Mouse (Mus musculus) hindbrain, embryonic 13.5 days (tissue): ENCODE measurements around the gene Clstn2. TPM values are rescaled to one million over a fixed set of nuclear protein-coding genes. Genes with fewer than 3 reads are reported as not detected.

ENCODE experiments used
- ATAC-seq: fragments of 200-750 bp; cut with Nextera tagmentation; 2 replicates; pipeline ENCODE4 v1.8.0; 2017; ENCODE audit warnings: moderate TSS enrichment; ENCODE audit not compliant: low FRiP score
- H3K27ac ChIP-seq: fragments of 300-500 bp; sonication (generic); 2 replicates; pipeline ENCODE4 v1.5.1; 2015; ENCODE audit warnings: inconsistent platforms, mild to moderate bottlenecking, moderate library complexity
- H3K27me3 ChIP-seq: fragments of 300-500 bp; sonication (generic); 2 replicates; pipeline ENCODE4 v1.6.1; 2015; ENCODE audit warnings: mild to moderate bottlenecking, inconsistent platforms
- H3K36me3 ChIP-seq: fragments of 300-500 bp; sonication (generic); 2 replicates; pipeline ENCODE4 v1.6.1; 2015; ENCODE audit warnings: mild to moderate bottlenecking, inconsistent platforms
- H3K4me1 ChIP-seq: fragments of 300-500 bp; sonication (generic); replicated peaks from 2 replicates; pipeline ENCODE4 v1.6.1; 2015; ENCODE audit warnings: inconsistent platforms
- H3K4me2 ChIP-seq: fragments of 300-500 bp; sonication (generic); 2 replicates; pipeline ENCODE4 v1.6.1; 2015; ENCODE audit warnings: inconsistent platforms, mild to moderate bottlenecking, moderate library complexity
- H3K4me3 ChIP-seq: fragments of 300-500 bp; sonication (generic); 2 replicates; pipeline ENCODE4 v1.5.1; 2015; ENCODE audit warnings: mild to moderate bottlenecking, inconsistent platforms
- H3K9ac ChIP-seq: fragments of 300-500 bp; sonication (generic); 2 replicates; pipeline ENCODE4 v1.6.1; 2015; ENCODE audit warnings: mild to moderate bottlenecking, inconsistent platforms
- H3K9me3 ChIP-seq: fragments of 300-500 bp; sonication (generic); 2 replicates; pipeline ENCODE4 v1.6.1; 2016; ENCODE audit warnings: inconsistent platforms
- WGBS: fragments of 180-500 bp; shearing (Covaris S2); methylation state at CpG from one replicate; pipeline ENCODE4 v1.1.7; 2015; 5-methylcytosine and 5-hydroxymethylcytosine counted together
- polyA plus RNA-seq: library from polyadenylated mRNA; unstranded; fragments of >200 nt; fragmentation: Nextera tagmentation; extraction: Ambion mirVana; gene quantifications from 2 replicates; pipeline ENCODE4 v1.2.1, GENCODE M21; 2015

Clstn2 gene
- polyA plus RNA-seq, 1 experiment from 2014 or later: 11.9 TPM

GRCm38 (mm10) chr9:97816143-97816805 is 216.7 kb downstream of the Clstn2 start:
- Histone ChIP-seq H3K4me1 (0 out of 2 replicates have a peak, but pooled peaks cover 5% of the 10 kb centered on the region), H3K27ac (no peak overlapping the region), H3K9me3 (no peaks in the 10 kb centered on the region), H3K4me2 (no peak overlapping the region), H3K27me3 (0 out of 2 replicates have a peak, but pooled peaks cover 2% of the 10 kb centered on the region), H3K4me3 (no peak overlapping the region), H3K9ac (no peak overlapping the region), H3K36me3 (no peaks in the 10 kb centered on the region)
- WGBS: 55% methylated on average over 3 of the region's 3 CpGs
- ATAC-seq: no peak

DNA sequence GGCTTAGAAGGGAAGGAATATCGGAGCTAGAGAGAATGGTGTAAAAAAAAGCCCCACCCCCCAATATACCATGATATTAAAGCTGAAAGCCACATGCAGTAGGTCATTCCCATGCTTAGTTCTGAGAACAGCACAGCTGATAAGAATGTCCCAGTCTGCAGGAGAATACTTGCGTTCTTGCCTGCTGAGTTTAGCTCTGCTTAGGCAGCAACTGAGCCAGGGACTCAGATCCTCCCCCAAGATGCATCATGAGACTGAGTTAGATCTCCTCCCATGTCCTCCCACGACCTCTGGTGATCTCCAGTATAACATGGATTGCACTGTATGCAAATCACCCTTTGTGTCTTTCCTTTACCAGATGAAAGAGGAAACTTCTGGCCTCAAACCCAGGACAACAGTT is 219.8 kb downstream of the Clstn2 start:
- WGBS: 57% methylated on average over 3 of the region's 3 CpGs

DNA sequence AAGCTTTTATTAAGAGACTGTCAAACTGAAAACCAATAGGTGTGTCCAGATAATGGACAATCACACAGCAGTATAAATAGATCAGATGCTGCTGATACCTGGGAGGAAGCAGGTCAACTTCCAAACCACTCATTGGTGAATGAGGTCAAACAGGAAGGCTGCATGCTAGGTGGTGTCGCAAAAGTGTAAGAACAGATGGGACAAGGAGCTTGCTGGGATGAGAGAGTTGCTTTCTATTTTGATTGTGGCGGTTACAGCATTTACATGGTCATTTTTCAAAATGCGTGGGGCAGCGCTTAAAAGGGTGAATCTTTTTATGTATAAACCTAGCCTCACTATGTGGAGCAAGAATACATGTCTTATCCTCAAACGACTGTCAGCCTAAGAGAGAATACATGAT is 225.9 kb downstream of the Clstn2 start:
- Histone ChIP-seq H3K4me3 (no peak overlapping the region), H3K9ac (no peak overlapping the region)
- 86% methylated on average over 5 of the region's 5 CpGs for WGBS

More for the DNA sequence above, 219.8 kb downstream of the Clstn2 start:
- Histone ChIP-seq H3K9me3 (no peaks in the 10 kb centered on the region), H3K27me3 (no peaks in the 10 kb centered on the region), H3K9ac (no peak overlapping the region), H3K27ac (no peak overlapping the region), H3K36me3 (no peaks in the 10 kb centered on the region), H3K4me3 (no peak overlapping the region), H3K4me2 (no peak overlapping the region), H3K4me1 (0 out of 2 replicates have a peak, but pooled peaks cover 5% of the 10 kb centered on the region)
- ATAC-seq: no peak

DNA sequence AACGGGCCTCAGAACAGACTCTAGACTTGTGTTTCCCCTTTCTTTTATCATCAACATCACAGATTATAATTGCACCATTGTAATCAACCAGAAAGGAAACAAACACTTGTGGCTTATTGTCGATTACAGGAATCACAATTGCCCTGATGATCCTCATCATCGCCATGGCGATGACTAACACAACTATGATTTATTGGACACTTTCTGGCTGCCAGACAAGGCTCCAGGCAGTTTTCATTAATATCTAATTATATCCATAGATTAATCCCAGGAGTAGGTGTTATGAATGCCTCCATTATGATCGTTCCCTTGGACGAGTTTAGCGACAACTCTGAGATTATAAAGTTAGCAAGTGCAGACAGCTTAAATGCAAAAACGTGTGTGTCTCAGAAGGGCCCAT is 239.3 kb downstream of the Clstn2 start:
- Histone ChIP-seq H3K36me3 (no peaks in the 10 kb centered on the region), H3K4me2 (no peak overlapping the region), H3K4me1 (peaks cover 6% of the 10 kb centered on the region; the same call in 1 of the 2 replicates), H3K27ac (no peak overlapping the region), H3K9ac (no peak overlapping the region), H3K27me3 (no peaks in the 10 kb centered on the region), H3K9me3 (no peaks in the 10 kb centered on the region), H3K4me3 (no peak overlapping the region)
- no peak for ATAC-seq
- WGBS: 48% methylated on average over 8 of the region's 8 CpGs

More for the DNA sequence above, 225.9 kb downstream of the Clstn2 start:
- Histone ChIP-seq H3K27ac (no peak overlapping the region), H3K9me3 (no peaks in the 10 kb centered on the region), H3K27me3 (no peaks in the 10 kb centered on the region), H3K36me3 (no peaks in the 10 kb centered on the region), H3K4me2 (no peak overlapping the region), H3K4me1 (no peaks in the 10 kb centered on the region; the same call in 1 of the 2 replicates)
- ATAC-seq: no peak

DNA sequence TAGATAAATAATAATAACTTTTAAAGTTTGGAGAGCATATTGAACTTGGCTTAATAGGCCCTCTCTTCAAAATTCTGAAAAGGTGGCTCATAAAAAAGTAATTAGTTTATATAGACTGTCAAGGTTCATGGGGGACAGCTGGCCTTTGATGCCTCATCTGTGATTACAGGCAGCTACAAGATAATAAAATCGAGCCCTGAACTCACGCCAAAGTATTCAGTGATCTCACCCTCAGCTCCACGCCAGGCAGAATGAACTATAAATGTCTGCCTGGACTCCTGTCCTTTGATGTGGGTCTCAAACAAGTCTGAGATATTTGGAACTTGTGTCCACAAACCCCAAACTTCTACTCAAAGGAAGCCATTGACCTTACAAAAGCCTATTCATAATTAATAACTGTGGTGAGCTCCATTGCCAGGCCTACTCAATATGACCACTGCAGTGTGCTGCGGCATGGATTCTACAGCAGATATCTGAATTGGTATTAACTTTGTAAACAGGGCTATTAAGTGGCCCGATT is 244.8 kb downstream of the Clstn2 start:
- Histone ChIP-seq H3K27me3 (no peaks in the 10 kb centered on the region), H3K9ac (no peak overlapping the region), H3K27ac (no peak overlapping the region), H3K4me2 (no peak overlapping the region), H3K4me1 (no peaks in the 10 kb centered on the region; the same call in 1 of the 2 replicates), H3K9me3 (no peaks in the 10 kb centered on the region), H3K36me3 (no peaks in the 10 kb centered on the region), H3K4me3 (no peak overlapping the region)
- ATAC-seq: no peak
- WGBS: 85% methylated on average over 5 of the region's 5 CpGs

DNA sequence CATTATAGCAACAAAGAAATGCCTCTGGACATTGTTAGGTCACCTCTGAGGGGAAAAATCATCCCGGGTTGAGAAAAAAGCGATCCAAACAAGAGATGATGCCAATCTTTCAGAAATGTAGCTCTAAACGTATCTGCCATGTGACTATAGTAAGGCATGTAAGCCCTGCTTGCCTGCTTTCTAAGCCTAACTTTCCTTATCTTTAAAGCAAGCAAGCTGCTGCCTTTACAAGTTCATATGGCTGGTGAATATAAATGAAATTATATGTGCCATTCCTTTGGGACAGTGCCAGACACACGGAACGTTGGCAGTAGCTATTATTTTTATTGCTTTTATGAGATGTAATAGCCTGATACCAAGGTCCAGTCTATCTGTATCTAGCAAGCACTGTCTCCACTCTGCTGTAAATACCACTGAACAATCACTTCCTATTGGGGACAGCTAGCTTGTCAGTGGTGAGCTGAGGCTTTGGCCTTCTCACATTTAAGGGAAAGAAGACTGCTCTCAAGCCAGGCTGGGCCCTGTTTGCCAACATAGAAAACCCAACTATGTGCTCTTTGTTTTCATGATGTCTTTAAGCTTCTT is 252.9 kb downstream of the Clstn2 start:
- no peaks in the 10 kb centered on the region for H3K36me3 ChIP-seq
- H3K27ac ChIP-seq: no peak overlapping the region
- no peak overlapping the region for H3K9ac ChIP-seq
- no peak overlapping the region for H3K4me2 ChIP-seq
- no peaks in the 10 kb centered on the region for H3K27me3 ChIP-seq
- no peak overlapping the region for H3K4me3 ChIP-seq
- ATAC-seq: no peak
- no peaks in the 10 kb centered on the region for H3K9me3 ChIP-seq
- H3K4me1 ChIP-seq: no peaks in the 10 kb centered on the region
- 83% methylated on average over 5 of the region's 5 CpGs for WGBS

GRCm38 (mm10) chr9:97775770-97776169 is 257.2 kb downstream of the Clstn2 start:
- Histone ChIP-seq H3K4me3 (no peak overlapping the region), H3K27me3 (no peaks in the 10 kb centered on the region), H3K9ac (no peak overlapping the region), H3K4me2 (no peak overlapping the region), H3K4me1 (peaks cover 6% of the 10 kb centered on the region; the same call in 1 of the 2 replicates), H3K9me3 (no peaks in the 10 kb centered on the region), H3K27ac (no peak overlapping the region), H3K36me3 (no peaks in the 10 kb centered on the region)
- no peak for ATAC-seq
- WGBS: 72% methylated on average over 1 of the region's 1 CpGs

GRCm38 (mm10) chr9:97774991-97775390 is 258.0 kb downstream of the Clstn2 start:
- no peaks in the 10 kb centered on the region for H3K27me3 ChIP-seq
- H3K4me2 ChIP-seq: no peak overlapping the region
- H3K36me3 ChIP-seq: no peaks in the 10 kb centered on the region
- no peak overlapping the region for H3K9ac ChIP-seq
- ATAC-seq: no peak
- H3K4me1 ChIP-seq: peaks cover 6% of the 10 kb centered on the region; the same call in 1 of the 2 replicates
- no peak overlapping the region for H3K27ac ChIP-seq
- WGBS: 100% methylated on average over 1 of the region's 1 CpGs
- H3K9me3 ChIP-seq: no peaks in the 10 kb centered on the region
- no peak overlapping the region for H3K4me3 ChIP-seq

GRCm38 (mm10) chr9:97773911-97774310 is 259.1 kb downstream of the Clstn2 start:
- no peaks in the 10 kb centered on the region for H3K36me3 ChIP-seq
- no peak overlapping the region for H3K4me3 ChIP-seq
- WGBS: 65% methylated on average over 3 of the region's 3 CpGs
- H3K4me2 ChIP-seq: no peak overlapping the region
- no peak overlapping the region for H3K27ac ChIP-seq
- H3K9me3 ChIP-seq: no peaks in the 10 kb centered on the region
- H3K4me1 ChIP-seq: peaks cover 6% of the 10 kb centered on the region; the same call in 1 of the 2 replicates
- no peak overlapping the region for H3K9ac ChIP-seq
- no peaks in the 10 kb centered on the region for H3K27me3 ChIP-seq
- no peak for ATAC-seq

GRCm38 (mm10) chr9:97772431-97772830 is 260.6 kb downstream of the Clstn2 start:
- H3K4me2 ChIP-seq: no peak overlapping the region
- H3K9me3 ChIP-seq: no peaks in the 10 kb centered on the region
- H3K27me3 ChIP-seq: no peaks in the 10 kb centered on the region
- peaks cover 6% of the 10 kb centered on the region; the same call in 1 of the 2 replicates for H3K4me1 ChIP-seq
- H3K4me3 ChIP-seq: no peak overlapping the region
- H3K9ac ChIP-seq: no peak overlapping the region
- ATAC-seq: peak; percentile 36; the same call in 1 of the 2 replicates
- 35% methylated on average over 3 of the region's 3 CpGs for WGBS
- H3K36me3 ChIP-seq: no peaks in the 10 kb centered on the region
- H3K27ac ChIP-seq: 0 out of 2 replicates have a peak overlapping the region, but pooled peaks have one; percentile 62

DNA sequence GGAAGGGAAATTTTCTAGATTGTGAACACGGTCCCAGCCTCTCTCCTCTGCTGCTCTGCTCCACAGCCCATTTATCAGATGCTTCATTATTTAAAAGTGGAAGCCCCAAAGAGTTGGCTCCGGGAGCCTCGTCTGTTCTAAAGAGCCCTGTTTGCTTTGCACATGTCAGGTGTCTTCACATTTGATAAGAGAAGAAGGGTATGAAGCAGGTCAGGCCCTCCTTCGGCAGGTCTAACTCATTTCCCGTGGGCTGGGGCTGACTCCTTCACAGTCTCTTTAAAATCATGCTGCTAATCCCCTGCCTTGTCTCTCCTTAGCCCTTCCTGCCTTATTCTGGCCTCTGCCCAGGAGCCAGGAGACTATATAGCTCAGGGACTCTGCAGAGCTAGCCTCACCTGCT is 263.6 kb downstream of the Clstn2 start:
- H3K9me3 ChIP-seq: no peaks in the 10 kb centered on the region
- no peaks in the 10 kb centered on the region for H3K27me3 ChIP-seq
- no peaks in the 10 kb centered on the region for H3K36me3 ChIP-seq
- ATAC-seq: no peak
- no peak overlapping the region for H3K9ac ChIP-seq
- no peak overlapping the region for H3K27ac ChIP-seq
- H3K4me1 ChIP-seq: peaks cover 6% of the 10 kb centered on the region; the same call in 1 of the 2 replicates
- no peak overlapping the region for H3K4me2 ChIP-seq
- 67% methylated on average over 5 of the region's 5 CpGs for whole genome bisulfite sequencing
- H3K4me3 ChIP-seq: no peak overlapping the region

DNA sequence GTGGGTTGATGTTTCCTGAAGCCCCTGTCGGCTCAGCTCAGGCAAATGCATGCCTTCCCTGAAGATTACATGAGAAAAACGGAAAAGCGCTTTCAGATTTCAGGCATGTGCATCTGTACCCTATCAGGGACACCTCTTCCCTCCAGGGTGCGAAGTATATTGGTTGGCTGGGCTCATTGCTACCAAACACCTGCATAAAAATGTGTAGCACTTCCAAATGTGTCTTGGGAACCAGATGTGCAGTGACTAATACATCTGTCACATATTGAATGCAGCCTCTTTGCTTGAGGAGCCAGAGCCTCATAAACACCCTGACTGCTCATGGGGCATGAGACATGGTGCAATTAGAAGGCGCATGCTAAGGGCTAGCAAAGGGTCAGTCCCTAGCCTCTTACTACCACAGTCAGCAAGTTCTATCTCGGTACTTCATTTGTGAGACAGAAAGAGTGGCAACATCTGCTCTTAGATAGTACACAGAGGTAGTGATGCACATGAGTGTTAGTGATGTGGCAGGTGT is 267.7 kb downstream of the Clstn2 start:
- Histone ChIP-seq H3K9me3 (no peaks in the 10 kb centered on the region), H3K36me3 (no peaks in the 10 kb centered on the region), H3K4me1 (no peaks in the 10 kb centered on the region; the same call in 1 of the 2 replicates), H3K27ac (no peak overlapping the region), H3K4me3 (no peak overlapping the region), H3K27me3 (no peaks in the 10 kb centered on the region), H3K4me2 (no peak overlapping the region), H3K9ac (no peak overlapping the region)
- WGBS: 91% methylated on average over 6 of the region's 6 CpGs
- ATAC-seq: no peak
